Mouse (Mus musculus): Measurements from ENCODE around the gene Gmfg.

Gene Gmfg

GRCm38 (mm10) chr7:28437964-28438363 is 717 bp downstream of the Gmfg start:
- DNase-seq (ENCODE audit: low read depth): no peak

DNA sequence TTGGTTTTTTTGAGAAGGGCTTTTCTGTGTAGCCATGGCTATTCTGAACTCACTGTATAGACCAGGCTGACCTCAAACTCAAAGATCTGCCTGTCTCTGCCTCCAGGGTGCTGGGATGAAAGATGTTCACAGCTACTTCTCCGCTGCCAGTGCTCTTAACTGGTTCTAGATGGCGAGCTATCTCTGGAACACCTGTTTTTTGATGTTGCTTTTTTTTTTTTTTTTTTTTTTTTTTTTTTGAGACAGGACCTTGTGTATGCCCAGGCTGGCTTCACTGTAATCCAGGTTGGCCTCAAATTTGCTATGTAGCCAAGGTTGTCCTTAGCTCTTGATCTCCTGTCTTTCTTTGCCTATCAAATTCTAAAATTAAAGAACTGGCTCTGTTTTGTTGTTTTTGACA is 1.5 kb downstream of the Gmfg start:
- DNase-seq (ENCODE audit: low read depth): no peak

DNA sequence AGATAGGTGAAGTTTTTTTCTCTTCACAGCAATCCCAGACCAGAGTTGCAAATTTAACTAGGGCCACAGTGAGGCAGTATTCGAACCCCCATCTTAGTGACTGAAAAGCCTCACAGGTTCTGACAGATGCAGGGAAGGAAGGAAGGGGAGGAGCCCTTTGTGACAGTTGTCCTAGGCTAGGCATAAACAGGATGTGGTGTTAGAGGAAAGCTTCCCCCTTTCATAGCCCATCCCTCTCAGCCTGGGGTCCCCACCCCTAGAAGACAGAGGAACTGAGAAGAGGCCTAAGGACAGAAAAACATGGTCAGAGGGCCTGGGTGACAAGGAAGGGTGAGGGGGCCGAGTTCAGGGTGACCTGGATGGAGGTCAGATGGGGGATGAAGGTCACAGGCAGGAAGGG is 3.5 kb downstream of the Gmfg start:
- DNase-seq (ENCODE audit: low read depth): peak; percentile 91

DNA sequence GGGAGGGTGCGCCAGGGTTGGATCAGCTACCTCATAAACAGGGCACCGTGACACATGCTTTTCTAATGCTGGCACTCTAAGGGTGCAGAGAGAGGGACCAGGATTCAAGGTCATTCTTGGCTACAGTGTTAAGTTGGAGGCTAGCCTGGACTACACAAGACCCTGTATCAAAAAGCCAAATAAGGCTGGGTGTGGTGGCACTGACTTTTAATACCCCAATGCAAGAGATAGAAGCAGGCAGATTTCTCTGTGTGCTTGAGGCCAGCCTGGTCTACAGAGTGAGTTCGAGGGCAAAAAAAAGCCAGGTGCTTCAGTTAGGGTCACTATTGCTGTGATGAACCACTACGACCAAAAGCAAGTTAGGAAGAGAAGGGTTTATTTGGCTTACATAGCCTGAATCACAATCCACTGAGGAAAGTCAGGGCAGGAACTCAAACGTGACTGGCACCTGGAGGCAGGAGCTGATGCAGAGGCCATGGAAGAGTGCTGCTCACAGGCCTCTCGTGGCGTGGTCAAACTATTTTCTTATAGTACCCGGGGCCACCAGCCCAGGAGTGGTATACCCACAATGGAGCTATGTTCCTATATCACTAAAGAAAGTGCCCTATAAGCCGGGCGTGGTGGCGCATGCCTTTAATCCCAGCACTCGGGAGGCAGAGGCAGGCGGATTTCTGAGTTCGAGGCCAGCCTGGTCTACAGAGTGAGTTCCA is 4.7 kb downstream of the Gmfg start:
- peak; percentile 29 for DNase-seq (ENCODE audit: low read depth)

- peak; percentile 42 for DNase-seq (ENCODE audit: low read depth)
Observed at GRCm38 (mm10) chr7:28442688-28443087, 5.4 kb downstream of the Gmfg start.

DNA sequence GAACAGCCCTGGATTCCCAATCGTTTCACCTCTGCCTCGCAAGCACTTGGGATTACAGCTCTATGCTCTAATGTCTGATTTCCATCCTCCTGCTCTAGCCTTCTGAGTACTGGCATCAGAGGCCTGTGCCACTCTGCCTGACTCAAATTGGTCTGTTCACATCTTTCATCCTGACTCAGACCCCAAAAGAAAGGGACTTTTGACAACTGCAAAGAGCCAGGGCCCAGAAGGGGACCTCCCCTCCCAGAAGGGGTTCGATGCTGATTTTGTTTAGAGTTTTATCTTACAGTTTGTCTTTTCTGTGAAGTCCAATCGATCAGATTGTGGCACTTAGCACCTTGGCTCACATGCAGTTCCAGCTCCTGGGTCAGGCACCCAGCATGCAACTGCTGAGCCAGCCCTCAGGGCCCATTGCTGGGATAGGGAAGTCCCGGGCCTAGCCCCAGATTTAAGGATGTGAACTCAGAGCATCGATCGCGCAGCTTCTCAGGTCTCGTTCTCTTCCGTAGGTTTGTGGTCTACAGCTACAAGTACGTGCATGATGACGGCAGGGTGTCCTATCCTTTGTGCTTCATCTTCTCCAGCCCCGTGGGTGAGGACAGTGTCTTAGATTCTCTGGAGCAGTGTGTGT is 7.2 kb downstream of the Gmfg start:
- peak; percentile 52 for DNase-seq (ENCODE audit: low read depth)

- DNase-seq (ENCODE audit: low read depth): peak; percentile 86
Observed at GRCm38 (mm10) chr7:28446446-28446845, 9.2 kb downstream of the Gmfg start.

- DNase-seq (ENCODE audit: low read depth): no peak
Observed at GRCm38 (mm10) chr7:28447101-28447830, 10.0 kb downstream of the Gmfg start.

DNA sequence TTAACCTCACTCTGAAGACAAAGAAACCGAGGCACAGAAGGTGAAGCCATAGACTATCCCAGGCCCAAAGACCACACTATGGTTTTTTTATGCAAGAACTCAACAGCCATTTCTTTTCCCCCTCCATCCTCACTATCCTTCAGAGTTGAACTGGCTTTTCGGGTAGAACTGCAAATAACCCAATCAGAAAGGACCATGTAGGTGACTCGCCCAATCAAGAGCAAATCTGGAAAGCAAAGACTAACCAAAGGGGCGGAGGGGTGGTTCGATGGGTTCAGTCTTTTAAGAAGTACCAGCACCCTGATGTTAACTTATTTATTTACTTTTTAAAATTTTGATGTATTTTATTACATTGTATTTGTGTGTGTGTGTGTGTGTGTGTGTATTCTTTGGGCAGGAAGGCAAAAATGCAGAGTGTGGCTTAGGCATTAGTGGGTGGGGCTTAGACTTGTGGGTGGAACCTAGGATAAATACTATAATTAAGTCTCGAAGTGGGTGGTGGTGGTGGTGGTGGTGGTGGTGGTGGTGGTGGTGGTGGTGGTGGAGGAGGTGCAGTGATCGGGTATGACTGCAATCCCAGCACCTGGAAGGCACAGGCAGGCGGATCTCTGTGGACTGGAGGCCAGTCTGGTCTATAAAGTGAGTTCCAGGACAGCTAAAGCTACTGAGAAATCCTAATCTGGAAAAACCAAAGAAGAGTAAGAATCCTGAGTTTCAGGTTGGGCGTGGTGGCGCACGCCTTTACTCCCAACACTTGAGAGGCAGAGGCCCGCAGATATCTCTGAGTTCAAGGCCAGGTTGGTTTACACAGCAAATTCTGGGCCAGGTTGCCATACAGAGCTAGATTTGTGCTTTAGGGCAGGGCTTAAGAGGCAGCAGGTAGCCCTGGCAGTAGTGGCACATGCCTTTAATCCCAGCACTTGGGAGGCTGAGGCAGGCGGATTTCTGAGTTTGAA is 10.9 kb downstream of the Gmfg start:
- no peak for DNase-seq (ENCODE audit: low read depth)

GRCm38 (mm10) chr7:28451531-28452360 is 14.5 kb downstream of the Gmfg start, which contains the start of gene Lrfn1:
Gene Lrfn1 (plus strand): TSS chr7:28451980.
- DNase-seq (ENCODE audit: low read depth): peak; percentile 37

GRCm38 (mm10) chr7:28452361-28453005 is 15.2 kb downstream of the Gmfg start:
- no peak for DNase-seq (ENCODE audit: low read depth)

DNA sequence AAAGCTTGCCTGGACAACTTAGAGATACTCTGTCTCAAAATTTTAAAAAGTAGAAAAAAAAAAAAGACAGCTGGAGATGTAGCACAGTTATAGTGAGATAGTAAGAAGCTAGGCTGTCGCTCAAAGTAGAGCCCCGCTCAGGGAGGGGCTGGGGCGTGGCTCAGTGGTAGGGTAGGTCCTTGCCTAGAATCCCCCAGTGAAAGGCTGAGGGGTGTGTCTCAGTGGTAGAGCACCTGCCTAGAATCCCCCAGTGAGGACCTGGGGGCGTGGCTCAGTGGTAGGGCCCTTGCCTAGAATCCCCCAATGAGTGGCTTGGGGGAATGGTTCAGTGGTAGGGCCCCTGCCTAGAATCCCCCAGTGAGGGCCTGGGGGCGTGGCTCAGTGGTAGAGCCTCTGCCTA is 23.1 kb downstream of the Gmfg start:
- no peak for DNase-seq (ENCODE audit: low read depth)

DNA sequence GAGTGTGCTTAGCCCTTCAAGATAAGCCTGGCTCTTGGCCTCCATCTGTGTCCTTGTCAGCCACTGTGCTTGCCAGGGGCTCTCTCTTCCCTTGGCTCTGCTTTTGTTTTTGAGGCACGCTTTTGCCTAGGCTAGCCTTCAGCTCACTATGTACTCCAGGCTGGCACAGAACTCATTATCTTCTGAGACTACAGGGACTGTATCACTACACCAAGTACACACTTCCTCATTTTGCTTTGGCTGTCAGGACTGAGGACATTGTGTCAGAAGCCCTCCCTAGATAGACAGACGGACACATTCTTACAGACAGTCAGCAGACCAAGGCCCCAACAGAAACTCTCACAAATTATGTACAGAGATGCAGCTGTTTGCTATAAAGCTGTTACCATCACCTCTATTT is 25.5 kb downstream of the Gmfg start:
- DNase-seq (ENCODE audit: low read depth): no peak

- no peak for DNase-seq (ENCODE audit: low read depth)
Observed at GRCm38 (mm10) chr7:28464416-28465212, 27.4 kb downstream of the Gmfg start.

DNA sequence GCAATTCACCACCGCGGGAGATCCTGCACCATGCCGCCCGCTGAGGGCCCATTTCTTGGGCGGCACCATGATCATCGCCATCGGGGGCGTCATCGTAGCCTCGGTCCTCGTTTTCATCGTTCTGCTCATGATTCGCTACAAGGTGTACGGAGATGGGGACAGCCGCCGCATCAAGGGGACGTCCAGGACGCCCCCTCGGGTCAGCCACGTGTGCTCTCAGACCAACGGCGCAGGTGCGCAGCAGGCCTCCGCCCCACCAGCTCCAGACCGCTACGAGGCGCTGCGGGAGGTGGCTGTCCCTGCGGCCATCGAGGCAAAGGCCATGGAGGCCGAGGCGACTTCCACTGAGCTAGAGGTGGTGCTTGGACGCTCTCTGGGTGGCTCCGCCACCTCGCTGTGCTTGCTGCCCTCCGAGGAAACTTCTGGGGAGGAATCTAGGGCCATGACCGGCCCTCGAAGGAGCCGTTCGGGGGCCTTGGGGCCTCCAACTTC is 29.5 kb downstream of the Gmfg start:
- no peak for DNase-seq (ENCODE audit: low read depth)

DNA sequence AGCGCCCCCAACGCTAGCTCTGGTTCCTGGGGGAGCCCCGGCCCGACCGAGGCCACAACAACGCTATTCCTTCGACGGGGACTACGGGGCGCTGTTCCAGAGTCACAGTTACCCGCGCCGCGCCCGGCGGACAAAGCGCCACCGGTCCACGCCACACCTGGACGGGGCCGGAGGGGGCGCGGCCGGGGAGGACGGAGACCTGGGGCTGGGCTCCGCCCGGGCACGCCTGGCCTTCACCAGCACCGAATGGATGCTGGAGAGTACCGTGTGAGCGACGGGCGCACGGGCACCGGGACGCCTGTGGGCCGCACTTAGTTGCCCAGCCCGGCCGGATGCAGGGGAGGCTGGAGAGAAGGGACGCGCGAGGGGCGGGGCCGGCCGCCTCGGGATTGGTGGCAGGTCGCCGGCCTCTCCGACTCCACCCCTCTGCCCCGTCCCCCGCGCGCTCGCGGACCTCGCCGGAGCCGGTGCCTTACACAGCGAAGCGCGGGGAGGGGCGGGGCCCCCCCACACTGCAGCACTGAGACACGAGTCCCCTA is 30.0 kb downstream of the Gmfg start:
- no peak for DNase-seq (ENCODE audit: low read depth)

GRCm38 (mm10) chr7:28476191-28476590 is 38.9 kb downstream of the Gmfg start:
- no peak for DNase-seq (ENCODE audit: low read depth)

GRCm38 (mm10) chr7:28477363-28477762 is 40.1 kb downstream of the Gmfg start:
- DNase-seq (ENCODE audit: low read depth): no peak

DNA sequence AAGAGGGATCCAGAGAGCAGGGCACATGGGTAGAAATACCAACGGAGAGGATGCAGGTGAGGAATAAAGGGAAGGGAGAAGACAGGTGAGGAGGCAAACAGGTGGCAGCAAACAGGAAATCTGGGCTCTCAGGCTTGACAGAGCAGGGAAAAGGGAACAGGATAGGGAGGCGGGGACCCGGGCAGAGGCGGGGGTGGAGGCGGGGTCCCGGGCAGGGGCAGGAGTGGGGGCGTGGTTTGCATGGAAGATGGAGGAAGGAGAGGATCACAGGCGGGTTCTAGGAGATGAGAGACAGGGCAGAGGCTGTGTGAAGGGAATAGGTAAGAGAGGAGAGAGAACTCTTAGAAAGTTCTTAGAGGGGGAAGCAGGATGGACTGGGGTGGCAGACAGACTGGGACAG is 41.6 kb downstream of the Gmfg start:
- no peak for DNase-seq (ENCODE audit: low read depth)

All from naive thymus-derived CD4-positive, alpha-beta T cell, adult 2 months (primary cell).